Mouse (Mus musculus) megakaryocyte, embryonic 14.5 days (primary cell): ENCODE data around the gene Meioc. TPM values are rescaled to one million over a fixed set of nuclear protein-coding genes. Genes with fewer than 3 reads are reported as not detected.

ENCODE experiments used
- H3K27me3 ChIP-seq: replicated peaks from 2 replicates; pipeline ENCODE3; 2012; ENCODE audit warnings: inconsistent platforms
- H3K36me3 ChIP-seq: replicated peaks from 2 replicates; pipeline ENCODE3; 2012; ENCODE audit warnings: low read length, inconsistent platforms, mixed read lengths
- H3K4me1 ChIP-seq: 2 replicates; pipeline ENCODE4 v1.6.1; 2012; ENCODE audit warnings: inconsistent platforms
- H3K4me3 ChIP-seq: replicated peaks from 2 replicates; pipeline ENCODE3; 2012; ENCODE audit warnings: moderate library complexity, mild to moderate bottlenecking, inconsistent platforms
- H3K9me3 ChIP-seq: 2 replicates; pipeline ENCODE4 v1.6.1; 2012; ENCODE audit warnings: inconsistent platforms
- FLI1 ChIP-seq: IDR thresholded peaks from 2 replicates; pipeline ENCODE4 v1.6.1; 2012; ENCODE audit warnings: low read length, inconsistent platforms, mixed read lengths
- GATA1 ChIP-seq: IDR thresholded peaks from 3 replicates; pipeline ENCODE4 v1.6.1; 2012; ENCODE audit warnings: mixed read lengths, low read length, inconsistent platforms, borderline replicate concordance
- polyA plus RNA-seq: library from polyadenylated mRNA; stranded (reverse); fragments of >175 nt; gene quantifications from 2 replicates; pipeline ENCODE4 v1.2.3, GENCODE M21; 2012; ENCODE audit warnings: low replicate concordance; ENCODE audit not compliant: insufficient read depth

Meioc gene
- polyA plus RNA-seq = not detected in 2 replicates

GRCm38 (mm10) chr11:102663416-102663815 lies at the start of gene Meioc:
Meioc (plus strand) TSS chr11:102663716.
- TF ChIP-seq FLI1 (no peak), GATA1 (no peak)
- Histone ChIP-seq H3K9me3 (peaks cover 20% of the 10 kb centered on the region), H3K36me3 (no peaks in the 10 kb centered on the region), H3K4me1 (peaks cover 8% of the 10 kb centered on the region; the same call in 1 of the 2 replicates), H3K27me3 (peaks cover 47% of the 10 kb centered on the region), H3K4me3 (no peak within 1 kb of the TSS)

GRCm38 (mm10) chr11:102619449-102619848 lies 44.1 kb upstream of the Meioc start:
- Histone ChIP-seq H3K27me3 (peaks cover 44% of the 10 kb centered on the region), H3K9me3 (peaks cover 43% of the 10 kb centered on the region), H3K4me3 (no peak overlapping the region), H3K4me1 (peaks cover 3% of the 10 kb centered on the region; the same call in 1 of the 2 replicates), H3K36me3 (no peaks in the 10 kb centered on the region)
- no peak for TF ChIP-seq GATA1

DNA sequence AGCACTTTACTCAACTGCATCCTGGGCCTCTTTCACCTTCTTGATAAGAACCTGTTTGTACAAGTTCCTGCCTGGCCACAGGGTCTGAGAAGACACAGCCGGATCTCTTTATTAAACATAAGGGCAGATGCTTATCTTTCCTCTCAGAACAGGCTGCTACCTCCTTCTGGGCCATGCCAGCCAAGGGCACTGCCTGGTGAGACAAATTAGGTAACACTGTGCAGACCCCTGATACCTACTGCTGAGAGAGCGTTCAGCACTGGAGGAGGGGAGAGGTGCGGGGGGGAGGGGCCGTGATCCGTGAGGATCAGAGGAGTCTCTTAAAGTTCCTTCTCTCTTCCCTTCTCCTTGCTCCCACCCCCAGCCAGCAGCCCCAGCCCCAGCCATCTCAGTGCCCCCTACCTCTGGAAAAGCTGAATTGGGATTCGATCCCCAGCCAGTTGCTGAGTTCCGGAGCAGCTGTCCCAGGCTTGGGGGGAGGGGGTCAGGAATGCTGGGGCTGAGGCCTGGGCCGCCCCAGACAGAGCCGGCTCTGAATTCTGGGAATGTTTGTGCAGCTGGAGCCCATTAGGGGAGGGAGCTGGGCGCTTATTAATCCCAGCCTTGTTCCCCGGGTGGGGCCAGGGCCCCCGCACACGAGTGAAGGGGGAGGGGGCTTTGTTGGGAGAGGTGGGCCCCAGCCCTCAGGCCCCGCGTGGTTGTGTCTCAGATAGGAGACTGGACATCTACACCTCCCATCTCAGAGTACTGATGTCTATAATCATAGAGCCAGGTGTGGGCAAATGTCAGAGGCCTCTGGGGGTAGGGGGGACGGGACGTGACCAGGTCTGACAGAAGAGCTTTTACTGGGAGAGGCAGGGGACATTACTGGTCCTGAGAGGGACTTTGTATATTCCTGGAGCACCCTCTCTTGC lies 39.4 kb upstream of the Meioc start:
- H3K4me1 ChIP-seq = peaks cover 3% of the 10 kb centered on the region; the same call in 1 of the 2 replicates
- peaks cover 28% of the 10 kb centered on the region for H3K9me3 ChIP-seq
- H3K4me3 ChIP-seq = no peak overlapping the region
- TF ChIP-seq GATA1 = no peak
- no peak for TF ChIP-seq FLI1
- H3K27me3 ChIP-seq = peaks cover 56% of the 10 kb centered on the region
- no peaks in the 10 kb centered on the region for H3K36me3 ChIP-seq

DNA sequence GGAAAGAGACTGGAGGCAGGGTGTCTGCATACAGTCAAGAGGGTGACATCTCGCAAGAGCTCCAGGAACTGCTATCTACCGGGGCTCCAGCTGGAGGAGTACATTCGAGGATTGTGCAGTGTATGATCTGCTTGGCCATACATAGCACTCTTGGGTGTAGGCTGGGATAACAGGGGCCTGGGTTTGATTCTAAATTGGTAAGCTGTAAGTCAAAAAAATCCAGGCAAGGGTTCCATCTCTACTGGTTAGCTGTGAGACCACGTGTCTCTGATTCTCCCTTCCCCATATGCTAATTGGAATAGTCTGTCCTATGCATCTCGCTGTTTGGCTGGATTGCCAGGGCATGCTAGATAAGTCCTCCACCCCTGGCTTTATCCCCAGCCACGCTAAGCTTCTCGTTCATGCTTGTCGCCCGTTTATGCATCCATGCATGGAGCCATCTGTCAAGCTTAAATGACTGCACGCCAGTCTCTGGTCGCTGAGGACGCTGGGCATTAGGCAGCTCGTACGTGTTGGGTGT lies 38.6 kb upstream of the Meioc start:
- Histone ChIP-seq H3K4me1 (peaks cover 3% of the 10 kb centered on the region; the same call in 1 of the 2 replicates), H3K4me3 (peak overlapping the region; percentile 0), H3K27me3 (peaks cover 56% of the 10 kb centered on the region), H3K9me3 (peaks cover 23% of the 10 kb centered on the region), H3K36me3 (no peaks in the 10 kb centered on the region)
- TF ChIP-seq FLI1 (no peak), GATA1 (no peak)

DNA sequence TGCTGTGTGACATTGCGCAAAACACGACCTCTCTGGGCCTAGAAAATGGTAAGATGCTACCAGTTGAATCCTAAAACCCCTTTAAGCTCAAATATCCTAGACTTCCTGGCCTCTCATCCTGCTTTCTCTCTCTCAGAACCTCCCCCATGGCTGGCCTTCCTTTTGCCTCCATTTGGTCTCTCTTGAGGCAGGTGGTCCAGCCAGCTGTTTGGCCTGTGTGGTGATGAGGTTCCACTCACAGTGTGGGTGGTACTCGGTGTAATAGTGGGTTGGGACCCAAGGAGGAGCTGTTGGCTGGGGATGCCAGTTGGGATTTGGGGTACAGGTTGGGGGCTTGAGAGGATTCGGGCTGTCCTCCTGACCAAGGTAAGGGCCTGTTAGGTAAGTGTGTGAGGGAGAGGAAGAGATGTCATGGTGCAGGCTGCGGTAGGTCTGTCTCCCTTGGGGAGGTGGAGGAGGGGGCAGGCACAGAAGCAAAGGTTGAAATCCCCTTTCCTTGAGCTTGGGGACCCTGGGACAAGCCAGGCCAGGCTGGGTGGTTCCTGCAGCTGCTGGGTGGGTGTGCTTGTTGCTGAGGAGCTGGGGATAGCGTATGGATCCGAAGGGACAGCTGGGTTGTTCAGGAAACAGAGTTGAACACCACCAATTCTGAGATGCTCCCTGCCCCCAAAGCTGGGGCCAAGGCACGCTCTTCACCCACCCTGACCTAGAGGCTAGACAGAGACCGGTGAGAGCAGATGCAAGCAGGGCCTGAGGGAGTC lies 36.2 kb upstream of the Meioc start:
- Histone ChIP-seq H3K4me3 (no peak overlapping the region), H3K4me1 (peaks cover 4% of the 10 kb centered on the region; the same call in 1 of the 2 replicates), H3K27me3 (peaks cover 62% of the 10 kb centered on the region), H3K36me3 (no peaks in the 10 kb centered on the region), H3K9me3 (peaks cover 10% of the 10 kb centered on the region)
- TF ChIP-seq FLI1 (no peak), GATA1 (no peak)

DNA sequence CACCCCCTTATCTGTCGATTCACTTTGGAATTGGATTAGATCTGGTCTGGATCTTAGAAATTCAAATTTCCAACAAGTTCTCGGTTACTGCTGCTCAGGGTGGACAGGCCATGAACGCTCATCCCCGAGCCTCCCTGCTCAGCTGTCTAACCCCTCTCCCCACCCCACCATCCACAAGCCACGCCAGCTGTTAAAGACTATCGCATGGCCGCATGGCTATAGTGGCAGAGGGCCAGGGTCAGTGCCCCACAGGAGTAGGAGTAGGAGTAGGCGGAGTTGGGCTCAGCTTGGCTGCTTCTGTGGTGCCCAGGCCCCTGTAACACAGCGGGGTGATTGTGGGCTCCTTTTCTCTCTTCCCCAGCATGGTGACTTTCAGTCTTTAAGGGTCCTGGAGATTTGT lies 35.0 kb upstream of the Meioc start:
- H3K27me3 ChIP-seq = peaks cover 67% of the 10 kb centered on the region
- H3K4me1 ChIP-seq = peaks cover 11% of the 10 kb centered on the region; the same call in 1 of the 2 replicates
- H3K4me3 ChIP-seq = no peak overlapping the region
- TF ChIP-seq FLI1 (no peak), GATA1 (no peak)
- no peaks in the 10 kb centered on the region for H3K36me3 ChIP-seq
- H3K9me3 ChIP-seq = no peaks in the 10 kb centered on the region

DNA sequence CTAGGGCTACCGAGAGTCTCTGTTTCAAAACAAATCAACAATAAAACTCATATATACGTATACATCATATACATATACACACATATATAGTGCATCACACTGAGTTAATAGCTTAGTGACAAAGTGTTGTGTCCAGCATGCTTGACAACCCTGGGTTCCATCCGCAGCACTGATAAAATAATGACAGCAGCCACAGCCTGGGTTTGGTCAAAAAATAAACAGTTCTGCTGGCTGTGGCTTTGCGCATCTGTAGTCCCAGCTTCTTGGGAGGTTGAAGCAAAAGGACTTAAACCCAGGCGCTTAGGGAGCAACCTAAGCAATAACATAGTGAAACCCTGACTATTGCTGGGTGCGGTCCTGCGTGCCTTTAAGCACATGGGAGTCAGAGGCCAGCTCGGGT lies 34.1 kb upstream of the Meioc start:
- Histone ChIP-seq H3K4me1 (peaks cover 7% of the 10 kb centered on the region; the same call in 1 of the 2 replicates), H3K27me3 (peaks cover 63% of the 10 kb centered on the region), H3K4me3 (no peak overlapping the region), H3K36me3 (no peaks in the 10 kb centered on the region), H3K9me3 (no peaks in the 10 kb centered on the region)
- no peak for TF ChIP-seq FLI1
- TF ChIP-seq GATA1 = no peak

GRCm38 (mm10) chr11:102630731-102631130 lies 32.8 kb upstream of the Meioc start:
- H3K27me3 ChIP-seq = peaks cover 57% of the 10 kb centered on the region
- TF ChIP-seq GATA1 (no peak), FLI1 (no peak)
- H3K36me3 ChIP-seq = no peaks in the 10 kb centered on the region
- peaks cover 7% of the 10 kb centered on the region; the same call in 1 of the 2 replicates for H3K4me1 ChIP-seq
- no peak overlapping the region for H3K4me3 ChIP-seq
- H3K9me3 ChIP-seq = 0 out of 2 replicates have a peak, but pooled peaks cover 3% of the 10 kb centered on the region

GRCm38 (mm10) chr11:102631203-102631602 lies 32.3 kb upstream of the Meioc start:
- peaks cover 7% of the 10 kb centered on the region; the same call in 1 of the 2 replicates for H3K4me1 ChIP-seq
- H3K36me3 ChIP-seq = no peaks in the 10 kb centered on the region
- H3K4me3 ChIP-seq = no peak overlapping the region
- TF ChIP-seq GATA1 (no peak), FLI1 (no peak)
- H3K27me3 ChIP-seq = peaks cover 57% of the 10 kb centered on the region
- H3K9me3 ChIP-seq = 0 out of 2 replicates have a peak, but pooled peaks cover 3% of the 10 kb centered on the region

GRCm38 (mm10) chr11:102632725-102633124 lies 30.8 kb upstream of the Meioc start:
- Histone ChIP-seq H3K36me3 (no peaks in the 10 kb centered on the region), H3K27me3 (peaks cover 50% of the 10 kb centered on the region), H3K4me1 (peaks cover 7% of the 10 kb centered on the region; the same call in 1 of the 2 replicates), H3K9me3 (0 out of 2 replicates have a peak, but pooled peaks cover 3% of the 10 kb centered on the region), H3K4me3 (no peak overlapping the region)
- TF ChIP-seq FLI1 = no peak
- no peak for TF ChIP-seq GATA1
